Mouse (Mus musculus): ENCODE measurements at regions not wholly inside any gene's neighbourhood (a gene's known extent, or its start where the extent isn't known, plus 50 kb on each side); places are given as distances from the start of the nearest gene placed in this dataset.
"Not testable (repeated sequence)": the region's sequence is repeated elsewhere in the genome, so short reads cannot be mapped to it uniquely, and the experiment has no call there.

DNA sequence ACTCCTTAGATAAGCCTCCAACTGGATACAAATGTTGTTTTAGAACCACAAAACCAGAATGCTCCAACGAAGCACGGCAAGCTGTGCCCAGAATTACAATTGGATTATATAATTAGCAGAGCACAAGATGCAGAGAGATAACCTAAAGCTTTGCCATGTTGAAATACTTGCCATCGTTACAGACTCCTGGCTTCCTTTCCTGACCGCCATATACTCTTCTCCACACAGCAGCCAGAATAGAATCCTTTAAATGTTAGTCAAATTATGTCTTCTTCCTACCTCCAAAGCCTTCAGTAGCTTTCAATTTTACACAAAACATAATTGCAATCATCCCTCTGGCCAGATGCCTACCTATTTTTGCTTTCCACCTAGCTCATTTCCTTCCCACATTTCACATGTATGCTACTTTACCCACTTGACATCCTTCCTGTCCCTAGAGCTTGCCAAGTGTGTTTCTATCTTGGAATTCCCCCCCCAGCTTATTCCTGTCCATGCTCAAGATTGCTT, 52.8 kb upstream of the G2e3 start:
- DNase-seq (ENCODE audit: low spot score) = no peak

DNA sequence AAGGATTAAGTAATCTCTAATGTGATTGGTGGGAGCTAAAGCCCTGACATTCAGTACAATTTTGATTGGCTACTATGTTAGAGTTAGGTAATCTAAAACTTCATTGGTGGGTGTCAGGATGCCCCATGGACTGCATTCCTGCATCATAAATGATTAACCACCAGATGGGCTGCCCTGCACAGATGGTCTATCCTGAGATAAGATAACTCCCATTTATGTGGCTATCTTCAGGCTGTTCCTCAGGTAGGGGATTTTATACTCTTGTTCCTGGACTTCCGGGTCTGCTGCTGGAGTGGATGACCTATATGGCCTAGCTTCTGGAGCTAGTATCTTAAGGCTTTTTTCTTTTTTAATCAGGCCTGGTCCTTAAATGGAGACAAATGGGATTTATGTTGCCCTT, 69.5 kb upstream of the G2e3 start:
- no peak for DNase-seq (ENCODE audit: low spot score)

DNA sequence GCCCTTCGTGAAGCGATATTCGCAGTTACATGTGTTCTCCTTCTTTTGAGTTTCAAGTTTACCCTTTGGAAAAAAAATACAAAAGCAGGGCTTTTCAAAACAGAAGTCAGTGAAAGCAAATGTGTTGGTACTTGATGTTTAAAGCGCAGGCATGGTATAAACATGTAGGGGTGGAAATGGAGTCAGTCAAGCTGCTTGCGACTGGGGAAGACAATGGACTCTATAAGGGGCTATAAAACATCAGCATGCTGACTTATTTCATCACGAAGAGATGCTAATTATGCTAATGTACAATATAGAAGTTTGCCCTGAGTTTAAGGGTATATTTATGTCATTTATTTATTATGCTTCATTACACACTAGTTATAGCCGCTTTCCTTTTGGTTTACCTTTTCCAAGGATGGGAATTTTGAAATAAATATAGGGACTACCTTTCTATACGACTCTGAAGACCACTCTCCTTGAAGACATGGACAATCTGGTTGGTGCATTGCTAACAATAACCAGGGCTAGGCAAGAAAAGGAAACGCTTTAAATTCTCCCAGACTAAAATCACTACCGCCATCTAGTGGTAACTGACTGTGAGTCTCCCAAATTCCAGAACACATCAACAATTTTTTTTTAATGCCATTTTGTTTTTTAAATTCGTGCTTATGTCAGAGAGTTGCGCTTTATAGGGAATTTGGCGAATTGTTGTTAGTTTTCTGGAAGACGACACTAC, 71.9 kb upstream of the G2e3 start:
- DNase-seq (ENCODE audit: low spot score) = peak; percentile 82

DNA sequence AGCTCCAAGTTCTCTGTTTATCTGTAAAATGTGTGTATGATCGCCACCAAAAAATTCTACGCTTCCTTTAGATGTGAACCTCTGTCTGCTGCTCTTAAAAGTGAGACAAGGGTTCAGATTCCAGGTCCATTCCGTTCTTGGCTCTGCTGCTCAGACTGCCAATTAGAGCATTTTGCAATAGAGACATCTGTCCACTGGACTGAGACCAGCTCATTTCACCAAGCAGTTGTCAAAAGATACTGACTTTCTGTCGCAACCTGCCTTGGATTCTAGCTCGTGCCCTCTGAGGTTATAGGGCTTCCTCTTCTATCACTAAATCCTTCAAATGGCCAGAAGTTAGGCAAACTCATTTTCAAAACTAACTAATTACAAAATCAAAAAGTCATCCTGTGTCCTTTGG, 74.4 kb upstream of the G2e3 start:
- DNase-seq (ENCODE audit: low spot score) = no peak

DNA sequence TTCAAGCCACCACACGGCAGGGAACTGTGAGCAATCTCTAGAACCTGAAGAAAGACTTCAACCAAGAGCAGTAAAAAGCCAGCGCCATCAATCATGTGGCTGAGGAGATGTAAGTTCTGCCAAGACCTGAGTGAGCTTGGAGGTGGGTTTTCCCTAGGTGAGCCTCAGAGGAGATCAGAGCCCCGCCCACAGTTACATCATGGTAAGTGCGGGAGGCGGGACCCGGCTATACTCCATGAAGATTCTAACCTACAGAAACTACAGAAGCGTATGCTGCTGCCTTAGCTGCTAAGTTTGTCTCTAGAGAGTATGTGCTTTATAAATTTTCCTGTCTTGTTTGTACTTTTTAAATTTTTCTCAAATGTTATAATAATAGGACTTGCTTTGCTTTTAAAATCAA, 105.0 kb upstream of the G2e3 start:
- DNase-seq (ENCODE audit: low spot score) = no peak

DNA sequence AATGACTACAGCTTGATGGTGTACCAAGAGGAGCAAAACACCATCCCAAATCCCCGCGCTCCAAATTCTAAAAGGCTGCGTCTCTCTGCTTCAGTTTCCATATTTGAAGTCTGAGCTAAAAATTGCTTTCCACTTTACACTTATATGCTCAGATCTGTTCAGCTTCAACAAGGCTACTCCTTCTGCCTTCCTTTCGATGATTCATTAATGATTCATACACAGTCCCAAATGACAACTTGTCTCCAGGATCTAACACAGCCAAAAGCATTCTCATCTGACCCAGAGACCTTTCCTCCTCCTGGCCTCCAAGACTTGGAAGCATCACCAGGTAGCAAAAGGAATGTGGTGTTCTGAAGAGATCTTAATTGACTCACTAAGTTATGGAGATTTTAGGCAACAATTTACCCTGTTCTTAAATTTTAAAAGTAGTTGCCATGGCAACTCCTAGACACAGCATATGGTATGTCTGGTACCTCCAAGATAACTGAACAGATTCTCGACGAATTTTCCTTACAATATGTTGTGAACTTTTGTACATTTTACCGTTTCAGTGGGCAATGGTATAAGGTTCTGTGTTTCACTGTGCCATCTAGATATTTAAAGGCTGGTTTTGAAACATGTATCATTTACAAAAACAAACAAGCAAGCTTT, 106.6 kb upstream of the G2e3 start:
- DNase-seq (ENCODE audit: low spot score) = no peak

DNA sequence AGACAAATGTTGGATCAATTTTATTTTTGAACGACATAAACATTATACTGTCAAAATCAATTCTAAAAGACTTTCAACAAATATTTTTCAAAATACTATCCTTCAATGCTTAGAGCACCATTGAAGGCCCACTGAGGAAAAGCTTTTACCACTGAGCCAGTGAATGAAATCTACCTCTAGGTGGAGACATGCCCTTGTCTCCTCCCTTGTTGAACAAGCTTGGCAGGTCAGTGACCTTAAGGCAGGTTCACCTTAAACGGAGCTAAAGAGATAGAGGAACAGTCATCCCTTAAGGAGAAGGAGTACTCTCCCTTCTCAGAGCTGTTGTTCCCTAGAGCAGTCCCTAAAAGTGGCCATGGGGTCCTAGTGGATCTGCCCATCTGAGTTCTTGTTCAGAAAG, 136.2 kb upstream of the G2e3 start:
- DNase-seq (ENCODE audit: low spot score) = no peak

DNA sequence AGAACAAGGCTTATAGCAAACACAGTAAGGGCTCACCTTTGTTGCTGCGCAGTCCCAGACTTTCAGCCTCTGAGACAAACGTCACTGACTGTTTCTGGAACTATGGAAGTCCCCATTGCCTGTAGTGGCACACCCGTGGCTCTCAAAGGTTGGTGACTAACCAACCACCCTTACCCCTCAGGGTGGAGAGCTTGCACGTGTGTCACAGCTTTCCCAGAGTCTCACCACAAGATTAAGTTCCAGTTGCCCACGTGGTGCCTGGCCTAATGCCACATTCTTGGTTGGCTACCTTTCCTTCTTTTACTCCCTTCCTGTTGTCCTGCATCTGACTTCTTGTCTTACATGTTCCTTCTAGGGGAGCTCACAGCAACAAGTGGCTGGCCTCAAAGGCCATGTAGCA, 151.6 kb upstream of the G2e3 start:
- DNase-seq (ENCODE audit: low spot score) = no peak

DNA sequence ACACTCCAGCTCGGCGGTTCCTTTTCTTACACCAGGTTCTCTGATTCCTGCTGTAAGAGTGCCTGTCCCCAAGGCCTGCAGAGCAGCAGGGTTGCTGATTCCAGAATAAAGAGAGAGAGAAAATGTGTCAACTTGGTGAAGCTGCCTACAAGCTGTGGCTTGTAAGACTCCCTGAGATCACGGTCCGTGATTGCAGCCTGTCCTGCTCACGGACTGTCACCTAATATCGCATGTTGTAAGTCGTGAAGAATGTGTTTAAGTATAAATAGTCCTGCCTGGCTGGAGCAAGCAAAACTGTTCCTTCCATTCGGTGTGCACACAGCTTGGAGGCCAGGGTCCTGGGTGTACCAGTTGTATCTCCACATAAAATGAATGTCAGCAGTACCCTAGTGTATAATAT, 152.7 kb upstream of the G2e3 start:
- DNase-seq (ENCODE audit: low spot score) = no peak

DNA sequence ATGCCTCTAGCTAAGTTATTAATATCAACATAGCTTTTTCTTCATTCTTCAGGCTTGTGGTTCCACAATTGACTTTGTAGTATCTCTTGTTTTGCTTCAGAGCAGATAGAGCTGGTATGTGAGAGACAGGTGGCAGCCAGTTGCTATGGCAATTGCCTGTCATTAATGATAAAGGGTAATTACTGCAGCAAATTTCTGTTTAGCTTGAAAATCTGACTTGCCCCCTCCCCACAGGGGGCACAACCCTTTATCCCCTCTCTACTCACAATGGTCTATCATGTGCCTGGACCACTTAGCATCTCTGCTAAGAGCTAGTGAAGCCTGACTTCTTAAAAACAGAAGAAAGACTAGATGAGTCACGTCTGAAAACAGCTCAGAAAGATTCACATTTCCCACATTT, 157.1 kb upstream of the G2e3 start:
- DNase-seq (ENCODE audit: low spot score) = peak; percentile 14

DNA sequence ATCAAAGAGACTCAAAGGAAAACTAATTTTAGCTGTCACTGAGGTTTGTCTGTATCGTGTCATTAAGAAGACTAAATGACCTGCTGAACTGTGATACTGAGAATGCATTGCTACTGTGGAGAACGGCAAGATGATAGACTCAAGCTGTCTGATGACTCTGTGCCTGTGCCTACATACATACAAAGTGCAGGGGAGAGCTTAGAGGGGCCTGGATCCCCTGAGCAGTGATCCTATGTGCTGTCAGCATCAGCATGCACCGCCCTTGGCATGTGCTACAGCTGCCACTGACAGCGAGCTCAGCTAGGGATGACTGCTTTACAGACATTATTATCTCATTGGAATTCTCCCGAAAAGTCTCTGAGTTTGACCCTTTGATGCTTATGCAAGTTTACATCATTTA, 157.7 kb upstream of the G2e3 start:
- no peak for DNase-seq (ENCODE audit: low spot score)

DNA sequence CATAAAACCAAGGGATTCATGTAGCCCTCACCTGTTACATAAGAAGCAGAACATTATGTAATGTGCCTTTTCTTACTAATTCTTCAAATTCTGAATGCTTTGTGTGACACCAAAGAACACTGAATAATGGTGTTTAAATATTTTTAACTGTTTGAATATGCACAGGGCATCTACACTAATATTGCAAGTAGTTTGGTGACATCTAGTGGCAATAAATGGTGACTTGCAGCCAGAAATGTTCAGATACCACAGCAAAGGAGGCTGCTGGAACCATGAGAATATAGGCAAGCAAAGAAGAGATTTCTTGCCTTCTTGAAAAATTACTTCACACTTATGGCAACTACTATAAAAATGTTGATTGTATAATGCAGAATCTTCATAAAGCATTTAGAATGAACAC, 159.6 kb upstream of the G2e3 start:
- DNase-seq (ENCODE audit: low spot score) = peak; percentile 78

DNA sequence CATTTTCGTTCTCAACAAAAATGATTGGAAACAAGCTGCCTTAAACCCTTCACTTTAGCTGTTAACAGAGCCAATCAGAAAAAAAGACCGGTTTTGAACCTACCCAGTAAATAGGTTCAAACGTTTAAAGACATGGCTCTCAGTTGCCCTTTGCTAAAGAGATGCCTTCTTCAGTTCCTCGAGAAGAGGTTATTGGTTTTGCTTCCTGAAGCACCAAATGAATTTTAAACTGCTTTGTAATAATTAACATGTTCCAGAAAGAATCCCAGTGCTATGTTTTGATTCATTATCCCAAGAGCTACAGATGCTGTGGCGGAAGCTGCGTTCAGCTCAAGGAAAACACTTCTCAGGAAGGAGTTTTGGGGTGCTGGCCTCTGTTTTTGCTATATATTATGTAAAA, 160.1 kb upstream of the G2e3 start:
- no peak for DNase-seq (ENCODE audit: low spot score)

DNA sequence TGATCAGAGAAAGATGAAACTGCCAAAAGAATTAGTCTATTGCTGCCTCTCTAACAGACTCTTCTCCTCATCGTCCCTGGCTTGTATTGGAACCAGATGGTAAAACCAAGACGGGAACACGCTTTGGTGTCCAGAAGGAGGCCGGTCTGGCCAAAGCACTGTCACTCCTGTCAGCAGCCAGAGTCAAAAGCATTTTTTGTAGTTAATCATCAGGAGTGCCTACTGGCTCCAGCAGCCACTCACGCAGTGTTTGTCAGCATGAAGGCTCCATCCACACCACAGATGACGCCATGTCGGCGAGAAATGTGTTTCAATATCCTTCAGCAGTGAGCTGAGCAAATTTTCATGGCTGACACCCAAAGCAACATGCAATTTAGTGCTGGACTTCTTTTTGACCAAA, 162.1 kb upstream of the G2e3 start:
- no peak for DNase-seq (ENCODE audit: low spot score)

DNA sequence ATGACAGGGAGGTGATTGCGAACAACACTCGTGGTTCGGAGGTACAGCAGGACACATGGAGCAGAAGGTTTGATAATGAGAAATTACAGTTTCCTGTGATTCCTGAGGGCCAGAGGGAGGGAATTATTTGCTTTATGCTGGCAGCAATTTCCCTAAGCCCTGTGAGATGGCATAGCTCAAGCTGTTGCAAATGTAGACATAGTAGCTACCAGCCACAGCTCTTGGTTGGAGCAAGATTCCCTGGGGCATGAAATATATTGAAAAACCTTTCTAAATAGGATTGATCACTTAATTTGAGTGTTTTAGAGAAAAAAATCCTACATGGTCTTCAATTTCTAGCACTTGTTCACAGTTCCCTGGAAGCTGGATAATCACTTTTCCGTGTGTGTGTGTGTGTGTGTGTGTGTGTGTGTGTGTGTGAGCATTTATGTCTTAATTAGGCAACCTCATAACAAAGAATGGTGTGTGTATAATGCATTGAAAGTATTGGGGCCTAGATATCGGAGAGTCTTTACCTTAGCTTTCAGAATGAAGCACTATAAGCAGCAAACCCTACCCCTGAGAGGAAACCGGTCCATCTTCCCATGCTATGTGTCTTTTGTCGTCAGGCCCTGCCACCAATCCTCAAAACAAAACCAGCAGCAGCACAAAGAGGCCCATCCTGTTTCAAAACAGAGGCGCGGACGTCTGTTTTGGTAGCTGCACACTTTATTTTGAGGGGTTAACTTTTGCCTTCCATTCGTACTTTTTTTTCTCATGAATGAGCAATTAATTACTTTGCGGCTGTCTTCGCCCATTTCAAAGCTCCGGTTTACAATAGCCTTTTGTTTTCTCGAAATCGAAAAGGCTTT, 172.7 kb upstream of the G2e3 start:
- DNase-seq (ENCODE audit: low spot score) = peak; percentile 47

DNA sequence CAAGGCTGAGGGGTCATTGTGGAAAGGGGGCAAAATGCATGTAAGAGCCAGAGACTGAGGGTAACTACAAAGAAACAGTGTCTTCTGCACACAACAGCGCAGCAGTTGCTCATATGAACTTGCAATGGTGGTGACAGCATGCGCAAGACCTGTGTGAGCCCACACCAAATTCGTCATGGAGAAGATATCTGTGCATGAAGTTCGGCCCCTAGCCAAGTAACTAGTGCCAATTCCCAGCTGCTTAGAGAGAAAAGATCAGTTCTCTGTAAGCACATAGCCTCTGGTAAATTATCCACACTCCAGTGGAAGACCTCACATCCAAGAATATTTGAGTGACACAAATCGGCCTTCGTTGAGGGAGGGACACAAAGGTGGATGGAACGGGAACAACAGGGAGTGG, 182.7 kb upstream of the G2e3 start:
- no peak for DNase-seq (ENCODE audit: low spot score)

DNA sequence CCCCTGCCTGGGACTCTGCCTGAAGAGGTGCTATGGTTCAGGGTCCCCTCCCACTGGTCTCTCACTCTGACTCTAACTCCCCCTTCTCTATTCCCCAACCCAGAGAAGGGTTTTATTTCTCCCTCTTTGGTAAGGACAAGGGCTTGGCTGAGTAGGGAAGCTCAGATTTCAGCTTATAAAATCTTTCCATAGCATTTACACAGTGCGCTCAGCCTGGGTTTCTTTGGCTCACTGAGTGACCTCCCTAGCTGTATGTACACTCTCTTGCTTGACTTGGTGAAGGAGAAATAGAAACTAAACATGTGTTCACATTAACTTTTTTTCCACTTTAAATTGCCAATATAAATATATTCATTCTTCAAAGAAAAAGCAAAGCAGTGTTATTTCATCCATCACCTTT, 186.9 kb upstream of the G2e3 start:
- DNase-seq (ENCODE audit: low spot score) = no peak

DNA sequence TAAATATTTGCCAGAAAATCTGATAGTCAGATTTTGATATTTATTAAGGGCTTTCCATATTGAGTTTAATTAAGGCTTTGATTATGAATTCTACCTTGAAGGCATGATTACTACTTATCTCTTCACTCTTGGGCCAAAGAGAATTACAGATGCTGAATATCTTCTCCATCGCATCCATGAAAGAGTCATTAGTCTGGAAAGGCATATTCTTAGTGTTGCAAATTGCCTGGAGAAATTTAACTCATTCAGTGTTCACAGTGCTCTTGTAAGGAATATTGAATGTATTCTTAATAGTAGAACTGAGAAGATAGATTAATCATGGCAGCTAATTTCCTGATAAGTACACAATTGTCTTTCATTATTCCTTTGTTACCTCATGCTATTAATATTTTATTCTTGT, 187.7 kb upstream of the G2e3 start:
- no peak for DNase-seq (ENCODE audit: low spot score)

DNA sequence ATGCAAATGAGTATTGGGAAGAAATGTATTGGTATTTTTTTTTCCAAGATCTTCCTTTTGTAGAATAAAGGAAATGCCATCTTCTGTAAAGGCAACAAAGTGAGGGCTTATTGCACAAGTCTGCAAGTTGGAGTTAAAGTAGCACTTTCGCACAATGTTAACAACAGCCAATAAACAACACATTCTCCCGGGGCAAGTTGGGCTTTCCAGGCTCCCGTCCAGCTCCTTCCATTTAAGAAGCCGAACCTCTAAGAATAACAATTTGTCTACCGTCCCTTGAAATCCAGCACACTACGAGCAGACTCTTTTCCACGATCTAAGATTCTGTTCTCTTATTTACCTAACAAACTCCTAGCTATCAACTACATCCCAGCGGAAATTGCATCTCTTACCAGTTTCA, 199.9 kb upstream of the G2e3 start:
- DNase-seq (ENCODE audit: low spot score) = no peak

DNA sequence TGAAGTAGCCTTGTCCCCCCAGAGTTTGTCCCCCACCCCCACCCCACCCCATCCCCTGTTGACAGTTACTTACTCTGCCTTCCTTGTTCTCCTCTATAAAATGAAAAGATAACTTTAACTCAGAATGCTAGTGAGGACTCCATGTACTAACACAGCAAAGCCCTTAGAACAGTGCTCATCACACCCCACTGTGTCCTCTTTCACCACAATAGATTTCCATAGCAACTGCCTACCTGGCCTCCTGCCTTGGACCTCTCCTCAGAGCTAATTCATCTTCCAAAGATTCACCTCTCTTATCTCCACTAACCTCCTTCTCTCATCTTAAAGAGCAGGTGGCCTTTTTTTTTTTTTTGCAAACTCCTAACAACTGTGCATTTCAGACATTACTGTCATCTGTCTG, 204.0 kb upstream of the G2e3 start:
- no peak for DNase-seq (ENCODE audit: low spot score)

DNA sequence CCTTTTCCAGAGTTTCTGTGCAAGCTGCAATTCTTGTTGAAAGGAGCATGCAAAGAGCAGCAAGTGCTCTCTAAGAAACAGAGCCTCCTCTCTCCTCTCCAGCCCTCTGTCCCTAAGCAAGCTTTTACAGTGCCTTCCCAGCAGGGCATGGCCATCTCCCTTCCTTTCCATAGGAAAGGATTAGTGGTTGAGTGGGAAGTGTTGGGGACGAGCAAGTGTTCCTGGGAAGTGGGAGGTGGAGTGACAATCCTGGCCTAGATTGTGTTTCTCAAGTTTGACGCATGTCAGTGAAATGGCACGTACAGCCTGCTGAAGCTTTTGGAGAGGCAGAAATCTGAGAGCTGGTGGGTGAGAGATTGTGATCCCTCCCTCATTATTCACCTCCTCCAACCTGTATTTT, 204.7 kb upstream of the G2e3 start:
- DNase-seq (ENCODE audit: low spot score) = no peak

DNA sequence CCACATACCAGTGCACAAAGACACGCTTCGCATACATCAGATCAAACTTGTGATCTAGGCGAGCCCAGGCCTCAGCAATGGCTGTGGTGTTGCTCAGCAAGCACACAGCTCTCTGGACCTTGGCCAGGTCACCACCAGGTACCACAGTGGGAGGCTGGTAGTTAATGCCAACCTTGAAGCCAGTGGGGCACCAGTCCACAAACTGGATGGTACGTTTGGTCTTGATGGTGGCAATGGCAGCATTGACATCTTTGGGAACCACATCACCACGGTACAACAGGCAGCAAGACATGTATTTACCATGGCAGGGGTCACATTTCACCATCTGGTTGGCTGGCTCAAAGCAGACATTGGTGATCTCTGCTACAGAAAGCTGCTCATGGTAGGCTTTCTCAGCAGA, 214.2 kb upstream of the G2e3 start:
- not testable (repeated sequence) for DNase-seq (ENCODE audit: low spot score)

DNA sequence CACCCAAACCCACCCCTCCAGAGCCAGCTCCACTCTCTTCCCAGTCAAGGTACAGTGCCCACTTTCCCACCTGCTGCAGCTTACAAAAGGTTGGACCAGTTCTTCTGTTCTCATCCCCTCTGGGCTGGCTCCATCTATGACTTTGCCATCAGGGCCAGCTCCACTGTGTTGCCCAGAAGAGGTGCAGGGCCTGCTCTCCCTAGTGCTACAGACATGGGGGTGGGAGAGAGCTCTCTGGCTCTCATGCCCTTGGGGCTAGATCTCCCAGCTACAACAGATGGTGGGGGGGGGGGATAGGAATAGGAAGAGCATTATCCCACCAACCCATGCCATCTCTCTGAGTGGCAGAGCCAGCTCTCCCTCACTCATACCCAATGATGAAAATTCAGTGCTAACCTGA, 219.6 kb upstream of the G2e3 start:
- no peak for DNase-seq (ENCODE audit: low spot score)
